Mouse (Mus musculus): ENCODE data around the gene Tmem100.

Tmem100 gene

DNA sequence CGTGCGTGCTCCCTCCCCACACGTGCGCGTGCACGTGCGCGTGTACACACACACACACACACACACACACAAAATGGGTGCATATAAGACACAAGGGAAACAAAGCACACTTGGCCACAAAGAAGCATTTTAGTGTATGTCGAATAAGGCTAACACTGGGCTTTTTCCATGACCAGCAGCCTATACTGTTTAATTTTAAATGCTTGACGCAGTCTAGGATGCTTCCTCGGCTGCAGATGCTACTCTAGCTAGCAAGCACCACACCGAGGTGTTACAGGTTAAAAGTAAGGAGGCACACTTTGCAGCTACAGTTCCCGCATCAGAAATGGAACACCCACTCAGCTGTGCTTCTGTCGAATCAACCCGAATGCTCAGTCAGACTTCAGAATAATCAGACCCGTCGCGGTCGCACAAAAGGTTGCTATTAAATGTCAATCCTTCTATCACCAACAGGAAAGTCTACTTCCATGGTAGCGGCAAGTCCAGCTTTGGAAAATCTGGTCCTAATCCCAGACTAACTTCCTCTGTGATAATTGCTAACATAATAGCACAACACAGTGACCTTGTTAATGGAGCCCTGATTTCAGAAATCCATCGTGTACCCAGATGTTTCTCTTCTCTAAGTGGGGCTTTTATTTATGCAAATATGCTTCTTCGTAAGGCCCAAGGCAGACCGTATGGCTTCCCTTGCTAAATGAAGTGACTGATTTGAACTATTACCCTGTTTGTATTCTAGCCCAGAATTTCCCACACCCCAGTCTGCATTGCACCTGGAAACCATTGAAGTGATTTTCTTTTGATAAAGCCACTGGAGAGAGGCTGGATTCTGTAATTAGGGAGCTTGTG is 36.5 kb downstream of the Tmem100 start:
- DNase-seq, result no peak

DNA sequence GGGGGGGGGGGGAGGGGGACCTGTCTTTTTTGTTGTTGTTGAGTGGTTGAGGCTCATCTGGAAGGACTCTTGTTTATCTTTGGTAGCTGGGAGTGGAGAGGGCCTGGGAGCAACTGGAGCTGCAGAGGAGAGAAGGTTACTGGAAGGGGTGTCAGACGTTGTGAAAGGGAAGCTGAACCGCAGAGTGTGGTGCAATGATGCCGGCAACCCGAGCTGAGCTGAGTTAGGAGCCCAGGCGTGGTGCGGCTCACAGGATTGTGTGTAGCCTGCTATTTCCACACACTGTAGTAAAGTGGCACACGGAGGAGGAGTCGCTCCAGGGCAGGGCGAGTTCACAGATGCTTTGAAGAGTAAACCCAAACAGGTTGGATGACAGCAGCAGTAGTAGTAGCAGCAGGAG is 41.6 kb downstream of the Tmem100 start:
- no peak for DNase-seq

DNA sequence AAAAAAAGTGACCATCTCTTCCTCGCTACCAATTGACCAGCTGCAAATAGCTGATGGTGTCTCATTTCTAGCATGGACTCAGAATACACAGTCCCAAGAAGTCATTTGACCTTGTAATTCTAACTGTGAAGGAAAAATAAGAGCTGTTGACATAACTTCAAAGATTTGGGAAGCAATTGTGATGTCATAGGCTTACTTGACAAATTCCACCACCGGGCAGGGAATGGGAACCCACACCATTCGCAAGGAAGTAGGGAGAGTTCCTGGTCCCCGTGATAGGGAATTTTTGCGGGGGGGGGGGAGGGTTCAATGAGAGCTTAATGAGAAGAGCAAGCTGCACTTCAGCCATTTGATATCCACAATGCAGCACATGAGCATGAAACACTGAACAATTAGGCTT is 43.1 kb downstream of the Tmem100 start:
- no peak for DNase-seq

DNA sequence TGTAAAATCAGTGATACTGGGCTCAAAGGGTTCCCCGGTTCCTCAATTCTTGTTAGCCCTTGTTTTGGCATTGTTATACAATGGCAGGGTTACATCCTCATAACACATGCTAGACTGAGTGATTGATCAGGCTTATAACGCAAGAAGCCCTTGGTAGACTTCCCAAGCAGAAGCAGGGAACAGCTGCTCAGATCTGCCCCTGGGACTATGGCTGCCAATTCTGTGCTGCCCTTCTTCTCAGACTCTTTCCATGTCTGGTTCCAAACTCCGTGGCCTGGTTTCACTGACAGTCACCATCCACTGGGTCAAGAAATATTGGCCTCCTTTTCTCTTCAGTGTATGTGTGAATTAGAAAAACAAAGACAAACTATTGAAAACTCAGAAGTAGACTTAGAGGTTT is 46.5 kb downstream of the Tmem100 start:
- DNase-seq, result no peak

DNA sequence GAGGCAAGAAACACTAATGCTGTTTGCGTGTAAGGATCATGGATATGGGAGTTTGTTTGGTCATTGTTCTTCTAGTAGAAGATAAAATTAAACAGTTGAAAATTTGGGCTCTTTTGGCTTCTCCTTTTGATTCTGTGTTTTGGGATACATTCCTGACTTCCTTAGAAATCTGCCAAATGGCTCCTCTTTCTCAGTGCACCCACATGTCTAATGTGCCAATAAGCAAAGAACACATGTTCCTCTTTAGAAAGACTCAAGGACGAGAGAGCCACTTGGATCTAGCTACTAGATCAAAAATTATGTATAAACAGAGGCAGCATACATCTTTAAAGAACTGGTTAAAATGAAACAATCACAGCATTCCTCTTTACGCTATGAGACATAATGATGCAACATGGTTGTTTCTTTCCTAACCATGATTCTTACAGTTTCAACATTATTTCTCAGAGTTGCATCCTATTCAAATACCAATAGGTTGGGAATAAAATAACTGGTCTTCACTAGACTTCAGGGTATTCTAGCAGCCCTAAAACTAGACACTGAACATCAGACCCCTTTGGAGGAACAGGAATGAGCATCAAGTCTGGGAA is 50.6 kb downstream of the Tmem100 start:
- no peak for DNase-seq

DNA sequence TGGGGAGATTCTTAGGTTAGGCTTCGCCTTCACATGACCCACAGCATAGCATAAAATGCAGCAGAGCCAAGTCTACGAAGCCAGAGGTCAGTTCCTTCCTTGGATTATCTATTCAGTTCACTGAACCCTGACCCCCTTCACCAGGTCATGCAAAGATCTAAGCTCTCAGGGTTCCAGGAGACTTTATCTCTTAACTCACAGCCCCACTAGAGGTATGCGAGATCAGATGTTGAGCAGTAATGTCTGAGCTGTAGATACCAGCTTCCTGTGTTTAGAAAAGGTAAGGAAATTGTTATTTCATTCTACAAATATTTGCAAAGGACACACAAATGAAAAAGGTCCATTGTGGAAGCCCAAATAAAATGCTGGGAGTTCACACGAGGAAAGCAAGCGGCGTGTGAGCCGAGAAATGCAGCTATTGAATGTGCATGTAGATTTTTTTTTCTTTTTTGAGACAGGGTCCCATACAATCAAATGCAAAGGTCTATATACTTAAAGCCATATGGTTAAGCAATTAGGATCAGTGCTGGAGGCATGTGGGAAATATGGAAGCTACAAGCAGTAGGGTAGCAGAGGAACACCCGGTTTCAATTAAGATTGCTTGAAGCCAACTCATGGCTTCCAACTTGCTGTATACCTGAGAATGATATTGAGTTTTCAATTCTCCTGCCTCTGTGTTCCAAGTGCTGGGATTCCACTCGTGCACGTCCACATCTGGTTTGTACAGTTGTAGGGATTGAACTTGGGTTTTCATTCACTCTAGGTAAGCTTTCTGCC is 51.9 kb downstream of the Tmem100 start:
- no peak for DNase-seq

DNA sequence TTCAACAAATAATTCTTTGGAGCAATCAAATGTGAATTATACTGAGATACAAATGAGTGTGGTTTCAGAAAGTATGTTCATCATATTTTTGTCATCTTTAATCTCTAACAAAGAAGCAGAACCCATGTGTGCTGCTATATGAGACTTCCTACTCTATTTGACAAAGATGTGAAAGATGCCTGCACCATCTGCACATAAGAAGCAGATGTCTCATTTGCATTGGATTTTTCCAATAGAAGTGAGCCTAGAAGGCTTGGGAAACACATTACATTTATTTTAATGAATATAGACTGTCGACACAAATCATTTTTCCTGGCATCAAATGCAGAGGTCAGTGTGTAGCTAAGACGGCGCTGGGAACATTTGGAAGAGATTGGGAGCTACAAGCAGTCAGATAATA is 52.9 kb downstream of the Tmem100 start:
- no peak for DNase-seq

DNA sequence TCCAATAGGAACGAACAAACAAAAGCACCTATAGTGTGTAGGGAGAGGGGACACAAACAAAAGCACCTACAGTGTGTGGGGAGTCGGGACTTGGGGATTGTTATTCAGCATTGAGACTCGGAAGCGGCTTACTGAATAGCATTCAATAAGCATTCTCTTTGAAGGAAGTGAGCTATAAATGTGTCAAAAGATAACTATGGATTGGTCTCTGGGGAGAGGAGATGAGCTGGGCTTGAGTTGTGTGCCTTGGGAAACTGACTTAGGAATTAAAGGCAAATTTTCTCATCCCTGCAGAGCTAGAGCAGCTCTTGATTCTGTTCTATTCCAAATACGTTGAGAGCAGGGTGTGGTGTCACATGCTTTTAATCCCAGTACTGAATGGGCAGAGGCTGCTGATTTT is 54.0 kb downstream of the Tmem100 start:
- DNase-seq, result no peak

Data from B cell, adult 2 months (primary cell).